Mouse (Mus musculus) C2C12 (cell line): ENCODE results near the gene Fh1.

Experiments
- CEBPB ChIP-seq: IDR thresholded peaks from one replicate; pipeline ENCODE4 v1.6.1; 2011; ENCODE audit warnings: low read depth, mild to moderate bottlenecking, control low read depth, moderate library complexity
- CTCF ChIP-seq: IDR thresholded peaks from one replicate; pipeline ENCODE4 v1.5.1; 2011; ENCODE audit not compliant: control insufficient read depth, insufficient read depth, insufficient read length
- MYOG ChIP-seq: IDR thresholded peaks from one replicate; pipeline ENCODE4 v1.6.1; 2011; ENCODE audit not compliant: control insufficient read depth, insufficient read length; ENCODE audit errors: extremely low read depth

DNA sequence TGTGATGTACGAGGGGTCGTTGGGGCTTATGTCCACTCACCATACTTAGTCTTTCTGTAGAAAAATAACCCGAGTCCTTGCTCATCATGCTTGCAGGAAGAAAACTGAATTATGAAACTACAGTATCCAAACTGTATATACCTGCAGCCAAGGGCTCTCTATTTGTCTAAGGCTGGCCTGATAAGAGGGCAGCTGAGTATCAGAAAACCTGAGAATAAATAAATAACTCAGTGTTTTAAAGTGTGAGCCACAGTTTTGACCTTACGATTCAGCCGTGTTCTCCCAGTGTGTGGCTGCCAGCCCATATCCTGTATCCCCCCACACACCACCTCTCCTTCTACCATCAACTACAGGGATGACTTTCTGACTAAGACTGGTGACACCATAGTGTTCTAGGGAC lies 38.8 kb downstream of the Fh1 start:
- TF ChIP-seq MYOG (no peak), CTCF (no peak), CEBPB (no peak)
